Mouse (Mus musculus) retina, adult 2 months (tissue): ENCODE results near the gene Clec2l.
A peak's percentile ranks its signal among the peaks of the same experiment; 100 is the strongest.

Source experiments
- DNase-seq: peaks from one replicate; pipeline ENCODE4 v3.0.0-alpha.2; 2012; ENCODE audit warnings: low read depth, low spot score

The Clec2l gene

DNA sequence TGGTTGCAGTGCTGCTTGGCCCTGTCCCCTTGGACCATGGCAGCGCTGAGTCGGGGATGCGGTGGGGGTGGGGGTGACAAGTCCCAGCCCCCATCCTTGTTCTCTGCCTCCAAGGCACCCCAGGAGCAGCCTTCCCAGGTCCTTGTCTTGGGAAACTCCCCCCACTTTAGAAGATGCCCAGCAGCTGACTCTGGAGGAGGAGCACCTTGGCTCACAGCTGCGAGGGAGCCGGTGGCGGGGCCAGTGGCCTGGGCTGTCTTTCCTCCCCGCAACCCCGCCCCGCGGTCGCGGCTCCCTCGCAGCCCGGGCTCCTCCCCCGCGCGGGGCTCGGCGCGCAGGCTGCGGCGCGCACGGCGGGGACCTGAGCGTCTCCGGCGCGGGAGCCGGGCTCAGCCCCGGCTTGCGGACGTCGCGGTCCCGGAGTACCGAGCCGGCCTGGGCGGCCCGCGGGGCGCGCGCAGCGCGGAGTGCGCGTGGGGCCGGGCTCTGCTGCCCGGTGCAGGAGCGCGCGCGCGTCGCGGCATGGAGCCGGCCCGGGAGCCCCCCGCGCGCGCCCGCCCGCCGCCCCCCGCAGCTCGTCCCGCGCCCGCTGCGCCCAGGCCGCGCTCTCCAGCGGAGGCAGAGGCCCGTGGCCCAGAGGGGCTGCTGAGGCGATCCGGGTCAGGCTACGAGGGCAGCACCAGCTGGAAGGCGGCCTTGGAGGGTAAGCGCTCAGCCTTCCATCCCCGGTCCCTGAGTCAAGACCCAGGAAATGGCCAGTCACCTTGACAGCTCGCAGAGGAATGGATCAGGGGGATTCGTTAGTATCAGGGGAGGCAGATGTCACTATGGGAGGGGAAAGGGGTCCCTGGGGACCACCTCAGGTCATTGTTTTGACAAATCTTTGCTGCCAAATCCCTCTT lies at the start of gene Clec2l:
Gene Clec2l, plus strand, starts transcription at position 356 of the 902 bp plus-strand sequence.
- no peak for DNase-seq

DNA sequence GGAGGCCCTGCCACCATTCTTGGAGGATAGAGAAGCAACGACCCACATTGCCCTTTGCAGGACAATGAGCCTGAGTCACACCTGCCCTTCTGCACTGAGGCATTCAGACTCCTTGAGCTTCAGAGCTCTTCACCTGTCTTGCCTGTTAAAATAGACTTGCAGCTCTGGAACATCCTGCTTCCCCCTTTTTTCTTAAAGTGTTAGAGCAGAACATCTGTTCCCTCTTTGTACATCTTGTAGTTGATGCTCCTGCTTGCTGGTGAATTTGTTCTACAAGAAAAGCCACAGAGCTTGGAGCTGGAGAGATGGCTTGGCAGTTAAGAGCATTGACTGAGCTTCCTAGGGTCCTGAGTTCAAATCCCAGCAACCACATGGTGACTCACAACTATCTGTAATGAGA lies 40.5 kb upstream of the Clec2l start:
- DNase-seq = no peak

DNA sequence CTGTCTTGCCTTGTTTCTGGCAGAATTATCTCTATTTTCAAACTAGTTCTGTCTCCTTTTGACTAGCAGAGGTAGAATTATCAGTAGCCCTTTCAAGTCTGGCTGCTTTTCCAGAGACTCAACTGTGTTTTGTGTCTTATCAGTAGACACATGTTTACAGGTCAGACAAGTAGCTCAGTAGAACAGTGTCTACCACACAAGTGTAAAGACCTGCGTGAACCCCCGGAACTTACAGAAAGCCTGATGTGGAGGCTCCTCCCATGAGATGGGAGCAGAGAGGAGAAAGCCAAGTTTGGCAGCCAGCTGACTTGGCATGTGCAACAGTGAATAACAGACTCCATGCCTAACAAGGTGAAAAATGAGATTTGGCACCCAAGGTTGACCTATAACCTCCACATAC lies 39.4 kb upstream of the Clec2l start:
- no peak for DNase-seq

DNA sequence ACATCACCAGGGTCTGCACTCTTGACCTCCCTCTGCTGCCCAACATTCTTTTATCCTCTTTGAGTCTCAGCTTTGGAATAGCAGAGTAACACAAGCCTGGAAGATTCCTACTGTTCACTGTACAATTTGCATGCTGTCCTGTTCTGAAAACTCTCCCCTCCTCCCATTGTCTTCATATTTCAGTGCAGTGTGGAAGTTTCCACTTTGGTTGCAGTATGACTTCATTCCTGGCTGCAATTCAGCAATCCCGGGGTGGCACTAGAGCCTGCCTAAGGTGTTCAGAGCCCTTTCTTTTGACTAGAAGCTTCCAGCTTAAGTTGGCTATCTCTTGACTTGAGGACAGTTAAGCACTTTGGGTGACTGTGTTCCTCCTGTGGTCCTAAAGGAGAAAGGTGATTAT lies 38.4 kb upstream of the Clec2l start:
- no peak for DNase-seq

GRCm38 (mm10) chr6:38626086-38626485 lies 36.8 kb upstream of the Clec2l start:
- DNase-seq = no peak

- no peak for DNase-seq
Measured at GRCm38 (mm10) chr6:38627081-38627480, 35.8 kb upstream of the Clec2l start.

GRCm38 (mm10) chr6:38627486-38627885 lies 35.4 kb upstream of the Clec2l start:
- DNase-seq = no peak

- DNase-seq = no peak
Measured at GRCm38 (mm10) chr6:38629556-38629955, 33.3 kb upstream of the Clec2l start.

GRCm38 (mm10) chr6:38632826-38633225 lies 30.0 kb upstream of the Clec2l start:
- DNase-seq = no peak

DNA sequence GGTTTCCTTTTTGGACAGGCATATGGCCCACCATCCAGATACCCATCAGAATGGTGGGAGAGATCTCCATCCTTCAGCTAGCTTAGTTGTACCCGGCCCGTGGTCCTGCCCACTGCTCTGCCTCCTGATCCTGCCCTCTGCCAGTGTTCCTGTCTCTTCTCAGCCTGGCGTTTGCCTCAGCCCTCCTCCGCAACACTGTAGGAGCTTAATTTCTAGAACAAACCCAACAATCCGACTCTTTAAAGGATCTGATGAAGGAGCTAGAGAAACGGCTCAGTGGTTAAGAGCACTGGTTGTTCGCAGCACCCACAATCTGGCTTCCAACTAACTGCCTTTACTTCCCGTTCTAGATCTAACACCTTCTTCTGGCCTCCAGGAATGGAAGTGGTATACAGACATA lies 28.4 kb upstream of the Clec2l start:
- DNase-seq = no peak

GRCm38 (mm10) chr6:38635941-38636851 lies 26.7 kb upstream of the Clec2l start:
- no peak for DNase-seq

DNA sequence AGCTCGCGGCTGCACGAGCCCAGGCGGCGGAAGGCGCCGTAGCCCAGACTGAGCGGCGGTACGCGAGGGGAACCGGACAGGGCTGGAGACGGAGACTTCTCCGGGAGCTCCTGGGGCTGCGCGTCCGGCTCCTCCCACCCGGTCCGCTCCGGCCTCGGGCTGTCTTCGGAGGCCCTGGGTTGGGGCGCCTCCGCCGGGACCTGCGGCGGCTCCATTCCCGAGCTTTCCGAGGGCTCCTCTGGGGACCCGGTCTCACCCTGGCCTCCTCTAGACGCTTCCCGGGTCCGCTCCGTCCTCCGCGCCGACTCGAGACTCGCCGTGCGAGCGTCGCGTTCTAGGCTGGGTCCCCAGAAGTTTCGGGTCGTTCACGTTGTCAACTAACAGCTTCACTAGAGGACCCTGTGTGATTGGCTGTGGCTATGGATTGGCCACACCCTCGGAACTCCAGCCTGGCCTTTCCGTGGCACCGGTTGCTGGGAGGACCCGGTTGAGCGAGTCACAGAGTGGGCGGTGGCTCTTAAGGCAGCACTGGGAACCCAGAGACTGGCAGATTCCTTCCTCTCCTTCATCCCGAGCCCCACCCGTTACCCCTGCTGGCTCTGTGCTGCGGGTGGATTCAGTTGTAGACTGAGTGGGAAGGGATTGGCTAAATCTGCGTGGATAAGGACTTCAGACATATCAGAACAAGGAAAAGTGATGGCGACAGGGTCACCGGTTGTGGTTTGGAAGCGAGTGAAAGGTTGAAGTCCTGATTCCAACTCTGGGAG lies 25.8 kb upstream of the Clec2l start, which contains the start of gene Klrg2:
Gene Klrg2, minus strand, starts transcription at position 391 of the 767 bp plus-strand sequence.
- no peak for DNase-seq

GRCm38 (mm10) chr6:38640401-38640800 lies 22.5 kb upstream of the Clec2l start:
- no peak for DNase-seq

DNA sequence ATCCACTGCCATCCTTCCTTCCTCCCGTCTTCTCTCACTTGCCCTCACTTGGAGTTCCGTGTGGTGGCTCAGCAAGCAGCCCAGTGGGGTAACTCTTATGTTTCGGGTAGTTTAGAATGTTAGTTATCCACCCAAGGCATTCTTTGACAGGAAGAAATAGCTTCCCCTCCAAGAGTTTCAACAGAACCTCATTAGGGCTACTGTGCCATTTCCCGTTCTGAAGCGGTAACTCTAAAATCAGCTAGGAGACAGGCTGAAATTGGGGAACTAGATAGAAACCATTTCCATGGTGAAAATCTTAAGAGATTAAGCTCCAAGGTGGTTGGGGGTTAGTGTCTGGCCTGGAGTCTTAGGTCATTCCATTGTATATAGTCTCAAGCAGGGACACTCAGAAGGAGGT lies 21.6 kb upstream of the Clec2l start:
- DNase-seq = no peak

GRCm38 (mm10) chr6:38641645-38642044 lies 21.2 kb upstream of the Clec2l start:
- DNase-seq = no peak

DNA sequence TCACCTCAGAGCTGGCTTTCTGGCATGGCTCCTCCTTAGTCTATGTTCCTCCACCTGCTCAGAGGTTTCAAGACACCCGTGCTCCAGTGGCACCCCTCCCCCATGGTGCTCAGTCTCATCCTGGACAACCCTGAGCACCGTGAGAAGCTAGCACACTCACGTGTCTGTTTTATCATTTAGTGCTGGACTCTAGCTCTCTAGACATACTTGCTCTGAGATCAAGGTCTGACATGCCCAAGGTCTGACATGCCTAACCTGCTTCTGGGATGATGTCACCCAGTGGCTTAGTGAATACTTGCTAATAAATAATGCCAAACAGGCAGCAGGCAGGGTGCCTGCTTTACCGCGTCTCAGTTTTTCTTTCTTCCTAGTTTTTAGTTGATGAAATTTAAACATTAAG lies 20.3 kb upstream of the Clec2l start:
- DNase-seq = no peak

- DNase-seq = no peak
Measured at GRCm38 (mm10) chr6:38643039-38643438, 19.8 kb upstream of the Clec2l start.

DNA sequence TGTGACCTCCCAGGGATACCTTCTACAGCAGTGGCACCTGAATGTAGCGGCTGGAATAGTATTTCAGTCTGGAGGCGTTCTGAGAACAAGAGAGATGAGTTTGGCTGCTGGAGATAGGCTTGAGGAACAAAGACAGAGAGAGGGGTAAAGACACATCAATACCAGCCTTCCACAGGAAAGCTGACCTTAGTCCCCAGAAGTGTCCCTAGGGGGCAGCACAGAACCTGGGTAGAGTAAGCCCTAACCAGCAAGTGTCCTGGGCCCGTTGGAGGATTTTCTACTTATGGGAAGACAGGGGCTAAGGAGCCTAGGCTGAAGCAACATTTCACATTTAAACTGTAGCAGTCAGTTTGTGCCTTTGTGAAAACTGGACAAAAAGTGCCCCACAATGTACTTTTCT lies 13.3 kb upstream of the Clec2l start:
- no peak for DNase-seq

DNA sequence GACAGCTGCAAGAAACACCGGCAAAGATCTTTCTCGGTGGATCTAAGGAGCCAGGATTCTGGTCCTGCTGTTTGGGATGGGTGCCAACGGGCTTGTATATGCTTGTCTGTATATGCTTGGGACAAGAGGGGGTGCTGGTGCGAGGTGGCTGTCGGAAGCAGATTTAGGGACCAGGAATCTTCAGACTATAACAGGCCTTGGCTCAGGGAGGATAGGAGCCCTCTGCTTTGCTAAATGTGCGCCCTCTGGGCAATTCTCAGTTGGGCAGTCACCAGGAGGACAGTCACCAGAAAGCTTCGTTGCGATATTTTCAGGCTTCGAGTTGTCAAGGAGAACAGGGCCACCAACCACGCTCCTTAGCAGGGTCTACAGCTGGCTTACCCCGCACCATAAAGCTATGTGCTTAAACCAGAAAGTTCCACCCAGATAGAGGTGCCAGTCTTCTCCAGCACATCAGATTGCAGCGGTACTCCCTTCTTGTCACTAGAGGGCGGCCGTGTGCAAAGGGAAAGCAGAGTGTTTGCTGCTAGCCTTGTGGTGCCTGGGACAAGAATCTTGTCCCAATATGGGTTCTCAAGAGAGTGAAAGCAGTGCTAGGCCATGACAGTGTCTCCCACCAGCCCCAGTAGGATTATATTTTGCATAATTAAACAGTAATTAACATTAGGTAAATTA lies 12.5 kb upstream of the Clec2l start:
- peak; percentile 38 for DNase-seq

DNA sequence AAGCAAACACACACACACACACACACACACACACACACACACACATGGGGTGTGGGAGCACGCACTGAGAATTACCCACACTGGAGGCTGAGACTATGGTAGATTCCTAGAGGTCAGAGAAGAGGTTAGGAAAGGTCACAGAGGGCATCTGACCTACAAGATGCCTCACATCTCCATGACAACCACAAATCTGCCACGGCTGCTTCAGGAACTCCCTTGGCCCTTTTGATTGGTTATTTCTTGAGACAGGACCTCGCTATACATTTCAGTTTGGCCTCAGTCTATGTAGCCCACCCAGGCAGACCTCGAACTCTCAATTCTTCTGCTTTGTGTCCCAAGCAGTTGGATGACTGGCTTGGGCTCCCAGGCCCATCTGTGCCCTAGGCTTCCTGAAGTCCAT lies 1.2 kb upstream of the Clec2l start:
- no peak for DNase-seq

GRCm38 (mm10) chr6:38669580-38669979 lies 6.7 kb downstream of the Clec2l start:
- DNase-seq = no peak
